Mouse (Mus musculus) lung, embryonic 14.5 days (tissue): Measurements from ENCODE around the gene Zfp644. TPM values are rescaled to one million over a fixed set of nuclear protein-coding genes. Genes with fewer than 3 reads are reported as not detected.

Experiments used
- ATAC-seq: fragments of 200-750 bp; cut with Nextera tagmentation; 2 replicates; pipeline ENCODE4 v1.8.0; 2017; ENCODE audit warnings: mild to moderate bottlenecking, moderate TSS enrichment, moderate library complexity; ENCODE audit not compliant: insufficient read depth
- DNase-seq: peaks from one replicate; pipeline ENCODE4 v3.0.0-alpha.2; 2015
- H3K27ac ChIP-seq: fragments of 300-500 bp; sonication (generic); 2 replicates; pipeline ENCODE4 v1.5.1; 2014; ENCODE audit warnings: low read depth, mild to moderate bottlenecking, moderate library complexity
- H3K27me3 ChIP-seq: fragments of 300-500 bp; sonication (generic); 2 replicates; pipeline ENCODE4 v1.6.1; 2014; ENCODE audit warnings: low read length, control low read depth; ENCODE audit not compliant: insufficient read depth
- H3K36me3 ChIP-seq: fragments of 300-500 bp; sonication (generic); 2 replicates; pipeline ENCODE4 v1.6.1; 2014; ENCODE audit warnings: control low read depth; ENCODE audit not compliant: insufficient read depth
- H3K4me1 ChIP-seq: fragments of 300-500 bp; sonication (generic); 2 replicates; pipeline ENCODE4 v1.6.1; 2014; ENCODE audit warnings: antibody characterized with exemption, control low read depth; ENCODE audit not compliant: insufficient read depth
- H3K4me2 ChIP-seq: fragments of 300-500 bp; sonication (generic); 2 replicates; pipeline ENCODE4 v1.6.1; 2014; ENCODE audit warnings: mild to moderate bottlenecking
- H3K4me3 ChIP-seq: fragments of 300-500 bp; sonication (generic); 2 replicates; pipeline ENCODE4 v1.5.1; 2014; ENCODE audit warnings: low read depth, low read length
- H3K9ac ChIP-seq: fragments of 300-500 bp; sonication (generic); 2 replicates; pipeline ENCODE4 v1.6.1; 2014
- H3K9me3 ChIP-seq: fragments of 300-500 bp; sonication (generic); 2 replicates; pipeline ENCODE4 v1.6.1; 2016; ENCODE audit warnings: low read depth, low read length, control low read depth
- CTCF ChIP-seq: IDR thresholded peaks from 2 replicates; pipeline ENCODE4 v1.5.1; 2016; ENCODE audit warnings: antibody characterized with exemption, low read depth
- WGBS: fragments of 180-500 bp; shearing (Covaris S2); extraction: QIAGEN DNeasy Blood & Tissue Kit; methylation state at CpG from one replicate; pipeline ENCODE4 v1.1.7; 2014; 5-methylcytosine and 5-hydroxymethylcytosine counted together
- polyA plus RNA-seq: library from polyadenylated mRNA; unstranded; fragments of >200 nt; fragmentation: Nextera tagmentation; extraction: Ambion mirVana; gene quantifications from 2 replicates; pipeline ENCODE4 v1.2.1, GENCODE M21; 2014

Zfp644 gene
- polyA plus RNA-seq: 89.9 and 93.2 TPM in 2 replicates

DNA sequence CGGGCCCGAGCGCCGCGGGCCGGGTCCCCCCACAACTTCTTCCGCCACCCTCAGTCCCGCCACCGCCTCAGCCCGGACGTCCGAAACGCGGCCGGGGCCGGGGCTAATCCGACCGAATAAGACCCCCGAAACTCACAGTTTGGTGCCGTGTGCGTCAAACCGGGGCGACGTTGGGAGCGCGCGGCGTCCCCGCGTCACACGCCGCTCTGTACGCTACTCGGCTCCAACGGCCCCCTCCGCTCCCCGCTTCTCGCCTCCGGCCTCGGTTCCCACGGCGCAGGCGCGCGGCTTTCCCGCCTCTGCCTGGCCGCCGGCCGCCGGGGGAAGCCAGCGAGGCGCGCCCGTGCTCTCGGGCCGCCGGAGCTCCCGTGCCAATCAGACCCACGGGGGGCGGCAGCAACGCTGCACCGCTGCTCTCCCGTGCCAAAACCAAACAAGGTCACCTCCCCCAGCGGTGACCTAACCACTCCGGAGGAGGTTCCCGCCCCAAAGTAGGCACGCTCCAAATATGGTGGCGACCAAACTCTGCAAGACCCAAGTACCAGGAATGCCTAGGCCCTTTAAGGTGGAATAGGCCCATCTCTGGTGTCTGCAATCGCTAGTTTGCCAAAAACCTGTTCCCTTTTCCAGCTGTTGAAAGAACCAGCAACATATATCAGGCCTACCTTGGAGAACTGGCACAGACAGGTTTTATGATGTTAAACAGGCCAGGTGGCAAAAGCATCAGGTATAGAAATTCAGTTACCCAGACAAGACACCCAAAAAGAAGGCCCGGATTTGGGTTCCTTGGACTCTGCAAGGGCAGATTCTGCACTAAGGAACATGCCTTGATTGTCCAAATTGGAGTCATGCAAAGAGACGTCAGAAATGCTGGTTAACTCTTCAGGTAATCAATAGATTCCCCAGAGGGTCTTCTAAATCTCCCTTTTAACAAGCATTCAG is at the start of gene Zfp644:
Gene Zfp644, minus strand, starts transcription at position 892 of the 942 bp plus-strand sequence.
- 2% methylated on average over 71 of the region's 71 CpGs for WGBS
- Histone ChIP-seq H3K36me3 (0 out of 2 replicates have a peak, but pooled peaks cover 7% of the 10 kb centered on the region), H3K4me1 (peaks cover 9% of the 10 kb centered on the region), H3K9me3 (no peaks in the 10 kb centered on the region), H3K4me3 (peak within 1 kb of the TSS; percentile 89), H3K4me2 (peak within 1 kb of the TSS; percentile 84), H3K27ac (peak within 1 kb of the TSS; percentile 100), H3K9ac (peak within 1 kb of the TSS; percentile 98), H3K27me3 (no peaks in the 10 kb centered on the region)
- DNase-seq (peak; percentile 93), ATAC-seq (peak; percentile 92)
- no peak for TF ChIP-seq CTCF

DNA sequence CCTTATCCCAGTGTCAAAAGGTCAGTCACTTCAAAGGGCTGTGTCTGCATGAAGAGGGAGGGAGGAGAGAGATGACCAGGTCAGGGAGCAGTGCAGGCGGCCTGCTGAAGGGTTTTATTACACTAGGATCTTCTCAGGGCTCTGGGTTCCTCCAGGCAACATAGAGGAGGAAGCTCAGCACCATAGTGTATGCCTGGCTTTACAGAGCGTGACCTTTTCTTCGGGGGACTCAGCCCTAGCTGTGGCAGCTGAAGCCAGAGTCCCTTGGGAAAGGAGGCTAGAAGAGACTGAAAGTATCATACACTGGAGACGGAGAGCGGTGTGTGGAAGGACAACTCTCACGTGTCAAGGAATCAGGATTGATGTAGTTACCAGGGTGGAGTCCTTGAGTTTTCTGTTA is 42.6 kb upstream of the Zfp644 start:
- H3K4me2 ChIP-seq: no peak overlapping the region
- ATAC-seq: no peak
- H3K36me3 ChIP-seq: no peaks in the 10 kb centered on the region
- no peak for DNase-seq
- no peaks in the 10 kb centered on the region for H3K9me3 ChIP-seq
- no peaks in the 10 kb centered on the region for H3K4me1 ChIP-seq
- no peak for TF ChIP-seq CTCF
- no peak overlapping the region for H3K9ac ChIP-seq
- H3K4me3 ChIP-seq: no peak overlapping the region
- no peak overlapping the region for H3K27ac ChIP-seq
- H3K27me3 ChIP-seq: no peaks in the 10 kb centered on the region
- 33% methylated on average over 6 of the region's 6 CpGs for WGBS

DNA sequence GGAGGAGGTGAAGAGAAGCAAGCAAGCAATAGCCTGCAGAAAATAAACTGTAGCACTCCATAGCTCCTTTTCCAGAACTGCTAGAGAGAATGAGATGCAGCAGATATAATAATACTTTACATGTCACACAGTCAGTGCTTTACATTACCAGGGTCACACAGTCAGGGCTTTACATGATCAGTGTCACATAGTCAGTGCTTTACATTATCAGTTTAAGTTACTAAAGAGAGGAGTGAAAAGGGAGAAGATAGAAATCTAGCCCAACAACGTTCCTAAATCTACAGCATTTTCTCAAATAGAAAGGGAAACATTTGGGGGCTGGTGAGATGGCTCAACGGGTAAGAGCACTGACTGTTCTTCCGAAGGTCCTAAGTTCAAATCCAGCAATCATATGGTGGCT is 26.4 kb upstream of the Zfp644 start:
- no peaks in the 10 kb centered on the region for H3K27me3 ChIP-seq
- no peaks in the 10 kb centered on the region for H3K36me3 ChIP-seq
- DNase-seq (no peak), ATAC-seq (no peak)
- H3K9ac ChIP-seq: no peak overlapping the region
- H3K4me1 ChIP-seq: no peaks in the 10 kb centered on the region
- H3K9me3 ChIP-seq: no peaks in the 10 kb centered on the region
- no peak overlapping the region for H3K4me3 ChIP-seq
- no peak for TF ChIP-seq CTCF
- WGBS: 91% methylated on average over 3 of the region's 3 CpGs
- no peak overlapping the region for H3K4me2 ChIP-seq
- no peak overlapping the region for H3K27ac ChIP-seq

DNA sequence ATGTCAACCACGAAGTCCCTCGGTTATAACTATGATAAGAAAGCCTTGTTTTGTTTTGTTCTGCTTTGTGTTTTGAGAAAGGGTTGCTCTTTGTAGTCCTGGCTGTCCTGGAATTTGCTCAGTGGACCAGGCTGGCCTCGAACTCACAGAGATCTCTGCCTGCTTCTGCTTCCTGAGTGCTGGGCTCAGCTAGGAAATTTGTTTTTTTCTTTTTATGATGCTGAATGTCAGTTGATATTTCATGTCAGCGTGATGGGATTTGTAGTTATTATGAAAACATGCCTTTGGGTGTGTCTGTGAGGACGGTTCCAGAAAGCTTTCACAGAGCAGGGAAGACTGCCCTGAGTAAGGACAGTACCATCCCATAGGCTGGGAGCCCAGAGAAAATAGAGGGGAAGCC is 25.7 kb upstream of the Zfp644 start:
- Histone ChIP-seq H3K36me3 (no peaks in the 10 kb centered on the region), H3K4me1 (no peaks in the 10 kb centered on the region), H3K9me3 (no peaks in the 10 kb centered on the region), H3K27me3 (no peaks in the 10 kb centered on the region), H3K4me2 (no peak overlapping the region), H3K9ac (no peak overlapping the region), H3K27ac (no peak overlapping the region), H3K4me3 (no peak overlapping the region)
- DNase-seq (no peak), ATAC-seq (no peak)
- no peak for TF ChIP-seq CTCF
- WGBS: 49% methylated on average over 5 of the region's 5 CpGs

DNA sequence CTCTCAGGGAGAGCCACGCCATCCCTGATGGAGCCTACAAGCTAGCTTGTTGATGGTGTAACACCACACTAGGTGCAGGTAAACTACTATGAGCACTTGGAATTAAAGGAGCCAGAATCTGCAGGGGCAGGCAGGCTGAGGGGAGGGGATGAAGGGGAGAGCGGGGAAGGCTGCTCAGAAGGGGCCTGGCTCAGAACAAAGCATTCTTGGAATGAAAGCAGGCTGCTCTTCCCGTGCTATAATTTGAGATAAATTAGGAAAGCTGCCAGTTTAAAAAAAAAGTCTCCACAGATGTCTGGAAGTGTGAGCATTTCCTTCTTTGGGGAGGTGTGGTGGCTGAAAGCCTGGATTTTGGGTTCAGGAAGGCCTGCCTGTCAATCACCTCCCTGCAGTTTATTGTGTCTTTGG is 14.8 kb upstream of the Zfp644 start:
- peak overlapping the region; percentile 48 for H3K27ac ChIP-seq
- H3K4me3 ChIP-seq: no peak overlapping the region
- TF ChIP-seq CTCF: no peak
- H3K9me3 ChIP-seq: no peaks in the 10 kb centered on the region
- no peaks in the 10 kb centered on the region for H3K36me3 ChIP-seq
- H3K27me3 ChIP-seq: no peaks in the 10 kb centered on the region
- peak; percentile 76 for ATAC-seq
- WGBS: 21% methylated on average over 3 of the region's 3 CpGs
- H3K4me2 ChIP-seq: no peak overlapping the region
- peak; percentile 89 for DNase-seq
- no peak overlapping the region for H3K9ac ChIP-seq
- H3K4me1 ChIP-seq: peaks cover 11% of the 10 kb centered on the region; the same call in 1 of the 2 replicates

DNA sequence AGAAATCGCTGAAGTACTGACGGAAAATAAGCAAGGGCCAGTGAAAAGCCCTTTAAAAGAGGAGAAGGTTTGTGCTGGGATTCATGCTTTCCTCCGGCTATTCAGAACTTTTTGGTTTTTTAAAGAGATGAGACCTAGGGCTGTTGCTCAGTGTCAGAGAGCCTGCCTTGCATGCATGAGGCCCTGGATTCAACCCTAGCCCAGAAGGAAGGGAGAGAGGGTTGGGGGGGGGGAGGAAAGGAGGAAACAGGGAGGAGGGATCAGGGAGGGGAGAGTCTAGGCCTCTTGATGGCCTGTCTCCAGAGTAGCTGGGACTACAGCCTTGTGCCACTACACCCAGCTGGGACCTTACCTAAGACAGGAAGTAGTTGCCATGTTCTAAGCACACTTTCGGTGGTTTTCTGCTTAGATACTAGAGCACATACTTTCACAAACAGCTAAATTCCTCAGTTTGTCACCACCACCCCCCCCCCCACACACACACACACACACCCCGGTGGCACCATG is 14.2 kb upstream of the Zfp644 start:
- ATAC-seq (peak; percentile 59; the same call in 1 of the 2 replicates), DNase-seq (peak; percentile 39)
- no peaks in the 10 kb centered on the region for H3K36me3 ChIP-seq
- no peaks in the 10 kb centered on the region for H3K9me3 ChIP-seq
- WGBS: 68% methylated on average over 5 of the region's 5 CpGs
- no peaks in the 10 kb centered on the region for H3K27me3 ChIP-seq
- H3K4me1 ChIP-seq: peaks cover 11% of the 10 kb centered on the region; the same call in 1 of the 2 replicates
- no peak overlapping the region for H3K4me2 ChIP-seq
- H3K9ac ChIP-seq: no peak overlapping the region
- no peak for TF ChIP-seq CTCF
- H3K4me3 ChIP-seq: no peak overlapping the region
- peak overlapping the region; percentile 48; the same call in 1 of the 2 replicates for H3K27ac ChIP-seq

DNA sequence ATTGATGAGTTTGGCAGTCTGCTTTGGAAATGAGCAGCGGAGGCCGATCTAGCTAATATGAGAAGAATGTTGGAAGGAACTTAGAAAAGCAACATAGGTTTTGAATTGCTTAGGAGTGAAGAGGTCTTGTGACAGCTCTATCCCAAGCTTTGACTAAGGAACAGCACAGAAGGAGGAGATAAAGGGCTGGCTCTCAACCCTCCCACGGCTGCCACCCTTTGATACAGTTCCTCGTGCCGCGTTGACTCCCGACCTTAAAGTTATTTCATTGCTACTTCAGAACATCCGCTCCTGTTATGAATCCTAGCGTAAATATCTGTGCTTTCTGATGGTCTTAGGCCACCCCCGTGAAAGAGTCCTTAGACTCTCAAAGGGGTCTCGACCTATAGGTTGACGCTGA is 13.5 kb upstream of the Zfp644 start:
- Histone ChIP-seq H3K9ac (no peak overlapping the region; the same call in 1 of the 2 replicates), H3K36me3 (no peaks in the 10 kb centered on the region), H3K27ac (peak overlapping the region; percentile 18; the same call in 1 of the 2 replicates), H3K9me3 (no peaks in the 10 kb centered on the region), H3K4me3 (no peak overlapping the region), H3K27me3 (no peaks in the 10 kb centered on the region), H3K4me2 (no peak overlapping the region), H3K4me1 (peaks cover 11% of the 10 kb centered on the region; the same call in 1 of the 2 replicates)
- 35% methylated on average over 12 of the region's 12 CpGs for WGBS
- DNase-seq: peak; percentile 7
- TF ChIP-seq CTCF: no peak
- no peak for ATAC-seq
